Mouse (Mus musculus) liver, embryonic 16.5 days (tissue): ENCODE results near the gene Prkn. TPM values are rescaled to one million over a fixed set of nuclear protein-coding genes. Genes with fewer than 3 reads are reported as not detected.
A peak's percentile ranks its signal among the peaks of the same experiment; 100 is the strongest.

Experiments
- ATAC-seq: fragments of 200-750 bp; cut with Nextera tagmentation; 2 replicates; pipeline ENCODE4 v1.8.0; 2017; ENCODE audit warnings: low read depth, mild to moderate bottlenecking, moderate number of reproducible peaks, moderate library complexity
- H3K27ac ChIP-seq: fragments of 300-500 bp; sonication (generic); 2 replicates; pipeline ENCODE4 v1.5.1; 2014; ENCODE audit warnings: mild to moderate bottlenecking, low read length
- H3K27me3 ChIP-seq: fragments of 300-500 bp; sonication (generic); 2 replicates; pipeline ENCODE4 v1.6.1; 2014; ENCODE audit warnings: low read depth, low read length, mixed read lengths; ENCODE audit not compliant: control insufficient read depth, insufficient read depth
- H3K36me3 ChIP-seq: fragments of 300-500 bp; sonication (generic); 2 replicates; pipeline ENCODE4 v1.6.1; 2014; ENCODE audit warnings: mild to moderate bottlenecking; ENCODE audit not compliant: control insufficient read depth, insufficient read depth
- H3K4me1 ChIP-seq: fragments of 300-500 bp; sonication (generic); 2 replicates; pipeline ENCODE4 v1.6.1; 2014; ENCODE audit warnings: low read depth, low read length, mixed read lengths; ENCODE audit not compliant: control insufficient read depth
- H3K4me2 ChIP-seq: fragments of 300-500 bp; sonication (generic); 2 replicates; pipeline ENCODE4 v1.6.1; 2014; ENCODE audit warnings: low read depth, low read length, mixed read lengths
- H3K4me3 ChIP-seq: fragments of 300-500 bp; sonication (generic); 2 replicates; pipeline ENCODE4 v1.5.1; 2014; ENCODE audit warnings: low read depth, mild to moderate bottlenecking, low read length
- H3K9ac ChIP-seq: fragments of 300-500 bp; sonication (generic); 2 replicates; pipeline ENCODE4 v1.6.1; 2014; ENCODE audit warnings: low read depth, low read length
- H3K9me3 ChIP-seq: fragments of 300-500 bp; sonication (generic); replicated peaks from 2 replicates; pipeline ENCODE4 v1.6.1; 2016; ENCODE audit warnings: low read length; ENCODE audit not compliant: control insufficient read depth
- WGBS: fragments of 180-500 bp; shearing (Covaris S2); extraction: QIAGEN DNeasy Blood & Tissue Kit; methylation state at CpG from one replicate; pipeline ENCODE4 v1.1.7; 2014; ENCODE audit not compliant: insufficient replicate concordance; 5-methylcytosine and 5-hydroxymethylcytosine counted together
- polyA plus RNA-seq: library from polyadenylated mRNA; unstranded; fragments of >200 nt; fragmentation: Nextera tagmentation; extraction: Ambion mirVana; gene quantifications from 2 replicates; pipeline ENCODE4 v1.2.1, GENCODE M21; 2015

The Prkn gene
- 0.63 and 0.70 TPM in 2 replicates for polyA plus RNA-seq

- no peaks in the 10 kb centered on the region for H3K9me3 ChIP-seq
- WGBS: under 1% methylated on average over 40 of the region's 58 CpGs
- H3K4me2 ChIP-seq: peak within 1 kb of the TSS; percentile 89
- H3K4me3 ChIP-seq: peak within 1 kb of the TSS; percentile 74
- ATAC-seq: peak; percentile 93
- H3K4me1 ChIP-seq: peaks cover 5% of the 10 kb centered on the region
- peak within 1 kb of the TSS; percentile 69 for H3K9ac ChIP-seq
- H3K27me3 ChIP-seq: no peaks in the 10 kb centered on the region
- H3K27ac ChIP-seq: 0 out of 2 replicates have a peak within 1 kb of the TSS, but pooled peaks have one; percentile 37
- no peaks in the 10 kb centered on the region for H3K36me3 ChIP-seq
Observed at GRCm38 (mm10) chr17:10840148-10840707, at the start of gene Prkn, which contains the start of gene Pacrg. Prkn (plus strand) TSS chr17:10840384. Pacrg (minus strand) TSS chr17:10840311.

- H3K4me1 ChIP-seq: no peaks in the 10 kb centered on the region
- no peaks in the 10 kb centered on the region for H3K36me3 ChIP-seq
- no peaks in the 10 kb centered on the region for H3K27me3 ChIP-seq
- 45% methylated on average over 3 of the region's 3 CpGs for WGBS
- no peaks in the 10 kb centered on the region for H3K9me3 ChIP-seq
- no peak overlapping the region for H3K9ac ChIP-seq
- H3K4me3 ChIP-seq: no peak overlapping the region
- H3K27ac ChIP-seq: no peak overlapping the region
- ATAC-seq: no peak
- H3K4me2 ChIP-seq: no peak overlapping the region
Observed at GRCm38 (mm10) chr17:10791661-10792060, 48.5 kb upstream of the Prkn start.

- Histone ChIP-seq H3K4me2 (no peak overlapping the region), H3K9me3 (no peaks in the 10 kb centered on the region), H3K27me3 (no peaks in the 10 kb centered on the region), H3K36me3 (no peaks in the 10 kb centered on the region), H3K9ac (no peak overlapping the region), H3K27ac (no peak overlapping the region), H3K4me3 (no peak overlapping the region), H3K4me1 (no peaks in the 10 kb centered on the region)
- WGBS: 58% methylated on average over 4 of the region's 4 CpGs
- no peak for ATAC-seq
Observed at GRCm38 (mm10) chr17:10806692-10807091, 33.5 kb upstream of the Prkn start.

- H3K9ac ChIP-seq: no peak overlapping the region
- no peak overlapping the region for H3K4me3 ChIP-seq
- no peaks in the 10 kb centered on the region for H3K4me1 ChIP-seq
- H3K27ac ChIP-seq: no peak overlapping the region
- H3K4me2 ChIP-seq: no peak overlapping the region
- WGBS: 72% methylated on average over 13 of the region's 13 CpGs
- no peaks in the 10 kb centered on the region for H3K36me3 ChIP-seq
- H3K9me3 ChIP-seq: no peaks in the 10 kb centered on the region
- ATAC-seq: no peak
- H3K27me3 ChIP-seq: no peaks in the 10 kb centered on the region
Observed at GRCm38 (mm10) chr17:10807261-10807998, 32.8 kb upstream of the Prkn start.

- Histone ChIP-seq H3K9ac (no peak overlapping the region), H3K9me3 (no peaks in the 10 kb centered on the region), H3K4me3 (no peak overlapping the region), H3K4me1 (no peaks in the 10 kb centered on the region), H3K27ac (no peak overlapping the region), H3K4me2 (no peak overlapping the region), H3K27me3 (no peaks in the 10 kb centered on the region), H3K36me3 (no peaks in the 10 kb centered on the region)
- no peak for ATAC-seq
- 37% methylated on average over 2 of the region's 2 CpGs for WGBS
Observed at GRCm38 (mm10) chr17:10808571-10808970, 31.6 kb upstream of the Prkn start.

- Histone ChIP-seq H3K9ac (no peak overlapping the region), H3K4me2 (no peak overlapping the region), H3K4me3 (no peak overlapping the region), H3K9me3 (no peaks in the 10 kb centered on the region), H3K27ac (no peak overlapping the region), H3K36me3 (no peaks in the 10 kb centered on the region), H3K27me3 (no peaks in the 10 kb centered on the region), H3K4me1 (no peaks in the 10 kb centered on the region)
- ATAC-seq: no peak
- WGBS: 54% methylated on average over 4 of the region's 4 CpGs
Observed at GRCm38 (mm10) chr17:10818971-10819370, 21.2 kb upstream of the Prkn start.

GRCm38 (mm10) chr17:10840731-10841201 lies 582 bp downstream of the Prkn start:
- 0 out of 2 replicates have a peak, but pooled peaks have one; percentile 25 for ATAC-seq
- H3K4me3 ChIP-seq: peak overlapping the region; percentile 74
- no peaks in the 10 kb centered on the region for H3K9me3 ChIP-seq
- peak overlapping the region; percentile 69 for H3K9ac ChIP-seq
- no peaks in the 10 kb centered on the region for H3K36me3 ChIP-seq
- no peaks in the 10 kb centered on the region for H3K27me3 ChIP-seq
- peaks cover 5% of the 10 kb centered on the region for H3K4me1 ChIP-seq
- 0 out of 2 replicates have a peak overlapping the region, but pooled peaks have one; percentile 37 for H3K27ac ChIP-seq
- peak overlapping the region; percentile 89 for H3K4me2 ChIP-seq
- WGBS: 2% methylated on average over 20 of the region's 20 CpGs

GRCm38 (mm10) chr17:10854207-10854606 lies 14.0 kb downstream of the Prkn start:
- ATAC-seq: no peak
- 73% methylated on average over 3 of the region's 3 CpGs for WGBS
- Histone ChIP-seq H3K27ac (no peak overlapping the region), H3K4me3 (no peak overlapping the region), H3K9me3 (no peaks in the 10 kb centered on the region), H3K36me3 (no peaks in the 10 kb centered on the region), H3K27me3 (no peaks in the 10 kb centered on the region), H3K4me1 (no peaks in the 10 kb centered on the region), H3K4me2 (no peak overlapping the region), H3K9ac (no peak overlapping the region)
